ENCODE assay signal across 27 mouse cellular contexts in the genomic region with DNA sequence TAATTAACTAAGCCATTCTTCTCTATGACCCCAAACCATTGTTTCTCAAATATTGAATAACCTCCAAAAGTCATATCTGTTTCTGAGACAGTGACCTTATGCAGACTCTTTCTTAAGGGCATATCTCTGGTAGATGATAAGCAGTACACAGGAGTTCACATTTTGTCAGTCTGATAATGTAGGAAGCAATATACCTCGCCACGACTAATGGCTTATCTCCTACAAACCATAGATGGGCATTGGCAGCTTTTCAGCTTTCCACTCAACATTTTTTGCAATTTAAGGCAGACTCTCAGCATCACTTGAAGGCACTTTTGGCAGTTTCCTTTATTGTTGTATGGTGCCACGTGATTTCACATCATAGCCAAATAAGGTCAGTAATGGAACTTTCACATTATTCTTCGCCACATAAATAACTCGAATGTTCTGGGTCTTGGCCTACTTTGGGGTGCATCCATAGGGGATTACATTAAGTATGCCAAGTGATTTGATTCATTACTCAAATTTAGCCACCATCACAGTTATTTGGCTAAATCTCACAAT.
"Had no signal": no experiment of that assay in that cellular context is flagged by ENCODE, and none has a peak within 500 bp of the region (broad histone marks: within the 10 kb centered on the region; RNA-seq: fewer than 3 reads in every experiment).

No protein-coding gene starts in this region.

- H3K4me1 ChIP-seq: embryonic facial prominence, embryonic 10.5 days; embryonic facial prominence, embryonic 12.5 days; embryonic facial prominence, embryonic 13.5 days; embryonic facial prominence, embryonic 15.5 days; forebrain, embryonic 10.5 days; forebrain, embryonic 12.5 days; forebrain, embryonic 13.5 days had no signal

- H3K27me3 ChIP-seq: embryonic facial prominence, embryonic 12.5 days; embryonic facial prominence, embryonic 13.5 days; embryonic facial prominence, embryonic 15.5 days; forebrain, embryonic 12.5 days; forebrain, embryonic 13.5 days; forebrain, embryonic 15.5 days had no signal

- H3K9me3 ChIP-seq: embryonic facial prominence, embryonic 10.5 days; embryonic facial prominence, embryonic 12.5 days; embryonic facial prominence, embryonic 13.5 days; embryonic facial prominence, embryonic 15.5 days; forebrain, embryonic 10.5 days; forebrain, embryonic 12.5 days; forebrain, embryonic 13.5 days; forebrain, embryonic 15.5 days had no signal

- H3K9ac ChIP-seq: embryonic facial prominence, embryonic 12.5 days; embryonic facial prominence, embryonic 13.5 days; embryonic facial prominence, embryonic 15.5 days; forebrain, embryonic 12.5 days; forebrain, embryonic 13.5 days; forebrain, embryonic 15.5 days; forebrain, postnatal 0 days had no signal

- DNase-seq: cerebellum, adult 9-10 months; cerebellum, adult 9-11 months; cerebellum, postnatal 10 days; cerebellum, postnatal 14 days; cerebellum, postnatal 25 days; cerebellum, postnatal 36 days; embryo, embryonic 11 days; forebrain, postnatal 0 days; gastrocnemius, adult 2 months; gastrocnemius, postnatal 10 days; gastrocnemius, postnatal 14 days; gastrocnemius, postnatal 25 days; gastrocnemius, postnatal 36 days; heart, adult 11 months; heart, adult 18-20 months; heart, adult 2 months had no signal

- ATAC-seq: forebrain, embryonic 13.5 days; forebrain, embryonic 14.5 days; forebrain, embryonic 15.5 days; forebrain, embryonic 16.5 days; forebrain, postnatal 0 days had no signal

- H3K36me3 ChIP-seq: embryonic facial prominence, embryonic 10.5 days; embryonic facial prominence, embryonic 12.5 days; embryonic facial prominence, embryonic 13.5 days; embryonic facial prominence, embryonic 15.5 days; forebrain, embryonic 10.5 days; forebrain, embryonic 12.5 days; forebrain, embryonic 15.5 days had no signal

- H3K4me2 ChIP-seq: embryonic facial prominence, embryonic 12.5 days; embryonic facial prominence, embryonic 13.5 days; embryonic facial prominence, embryonic 15.5 days; forebrain, embryonic 12.5 days; forebrain, embryonic 13.5 days; forebrain, embryonic 15.5 days had no signal

- H3K4me3 ChIP-seq: embryonic facial prominence, embryonic 10.5 days; embryonic facial prominence, embryonic 12.5 days; embryonic facial prominence, embryonic 13.5 days; embryonic facial prominence, embryonic 15.5 days; erythroblast, embryonic 14.5 days; forebrain, embryonic 10.5 days; forebrain, embryonic 12.5 days; forebrain, embryonic 13.5 days; forebrain, embryonic 15.5 days; gastrocnemius, adult 2 months; heart, adult 2 months had no signal

- H3K27ac ChIP-seq: embryonic facial prominence, embryonic 10.5 days; embryonic facial prominence, embryonic 12.5 days; embryonic facial prominence, embryonic 13.5 days; embryonic facial prominence, embryonic 15.5 days; forebrain, embryonic 10.5 days; forebrain, embryonic 12.5 days; forebrain, embryonic 13.5 days; forebrain, embryonic 15.5 days; gastrocnemius, adult 2 months; heart, adult 2 months had no signal
